In genomic region chr3:34740110-34740509, GRCm38 (mm10) we compare ENCODE assay signal across 24 mouse cellular contexts.
DNase-seq lines count a peak whose midpoint lies in the region; ATAC-seq and TF ChIP-seq lines count a peak whose summit lies in the region.
"Had no signal": no experiment of that assay in that cellular context is flagged by ENCODE, and none has a peak within 500 bp of the region (broad histone marks: within the 10 kb centered on the region; RNA-seq: fewer than 3 reads in every experiment).

No protein-coding gene starts in this region.

- no peak for ATAC-seq in midbrain, embryonic 11.5 days (ENCODE audit: low FRiP score)
- no peak for ATAC-seq in midbrain, embryonic 16.5 days
- ATAC-seq in intestine, postnatal 0 days, result peak; percentile 45; the same call in 1 of the 2 replicates
- no peak for ATAC-seq in megakaryocyte progenitor cell, adult 5-6 weeks (replicated peaks; ENCODE audit: poor library complexity)
- ATAC-seq: forebrain, embryonic 13.5 days; inflammation-experienced regulatory T-cells, adult 6 months; Patski had no signal

- no peak overlapping the region for H3K4me3 ChIP-seq in kidney, adult 2 months (ENCODE audit: insufficient read depth, low read depth, low read length)
- H3K4me3 ChIP-seq in midbrain, embryonic 11.5 days (ENCODE audit: low read depth, low read length), result no peak overlapping the region
- H3K4me3 ChIP-seq in midbrain, embryonic 16.5 days (ENCODE audit: low read depth, low read length), result no peak overlapping the region
- no peak overlapping the region for H3K4me3 ChIP-seq in intestine, postnatal 0 days (ENCODE audit: low read depth, low read length)
- H3K4me3 ChIP-seq: embryonic facial prominence, embryonic 13.5 days; erythroblast, embryonic 14.5 days; forebrain, embryonic 13.5 days; heart, embryonic 10.5 days; limb, embryonic 15.5 days had no signal

- TF ChIP-seq CTCF in kidney, adult 2 months (conservative IDR thresholded peaks at IDR 0.05; ENCODE audit: insufficient read depth, insufficient read length, low read depth, low read length), result no peak
- no peak for TF ChIP-seq CTCF in intestine, postnatal 0 days (IDR thresholded peaks at IDR 0.05; ENCODE audit: low read depth)

- H3K27ac ChIP-seq in kidney, adult 2 months (ENCODE audit: insufficient read depth, low read depth, low read length), result no peak overlapping the region
- H3K27ac ChIP-seq in midbrain, embryonic 11.5 days (ENCODE audit: low read depth, low read length), result no peak overlapping the region
- H3K27ac ChIP-seq in midbrain, embryonic 16.5 days (ENCODE audit: low read length), result no peak overlapping the region
- H3K27ac ChIP-seq in intestine, postnatal 0 days (ENCODE audit: low read depth, low read length), result no peak overlapping the region
- H3K27ac ChIP-seq: embryonic facial prominence, embryonic 13.5 days; forebrain, embryonic 13.5 days; heart, embryonic 10.5 days; hindbrain, embryonic 14.5 days; limb, embryonic 15.5 days had no signal

- no peaks in the 10 kb centered on the region for H3K9me3 ChIP-seq in midbrain, embryonic 11.5 days (ENCODE audit: control insufficient read depth, low read length)
- H3K9me3 ChIP-seq in midbrain, embryonic 16.5 days (replicated peaks; ENCODE audit: control insufficient read depth, low read length, poor library complexity, severe bottlenecking), result no peaks in the 10 kb centered on the region
- H3K9me3 ChIP-seq in intestine, postnatal 0 days (ENCODE audit: control insufficient read depth), result no peaks in the 10 kb centered on the region
- H3K9me3 ChIP-seq: embryonic facial prominence, embryonic 13.5 days; forebrain, embryonic 13.5 days; heart, embryonic 10.5 days; limb, embryonic 15.5 days had no signal

- DNase-seq in kidney, adult 2 months, result peak; percentile 9
- no peak for DNase-seq in kidney, adult 11 months
- DNase-seq in midbrain, embryonic 11.5 days (ENCODE audit: low spot score, missing footprints), result peak; percentile 21
- DNase-seq in adrenal gland, adult 8-10 months, result no peak
- DNase-seq: cerebellum, adult 11-12 months; cerebellum, postnatal 14 days; heart, postnatal 4 days; kidney, postnatal 36 days; layer of hippocampus, adult 9-11 months; lung, postnatal 4 days; spleen, adult 18-20 months; thymus, adult 2 months had no signal

- no peak overlapping the region for H3K4me2 ChIP-seq in midbrain, embryonic 11.5 days
- H3K4me2 ChIP-seq in midbrain, embryonic 16.5 days (ENCODE audit: low read length), result no peak overlapping the region
- no peak overlapping the region for H3K4me2 ChIP-seq in intestine, postnatal 0 days (replicated peaks; ENCODE audit: low read depth)
- H3K4me2 ChIP-seq: embryonic facial prominence, embryonic 13.5 days; forebrain, embryonic 13.5 days; hindbrain, embryonic 14.5 days; limb, embryonic 15.5 days had no signal

- WGBS in kidney, adult 2 months, result 80% methylated on average over 9 of the region's 9 CpGs
- 93% methylated on average over 9 of the region's 9 CpGs for WGBS in midbrain, embryonic 11.5 days
- WGBS in midbrain, embryonic 16.5 days, result 94% methylated on average over 9 of the region's 9 CpGs
- 83% methylated on average over 9 of the region's 9 CpGs for WGBS in intestine, postnatal 0 days

- H3K9ac ChIP-seq in midbrain, embryonic 11.5 days (ENCODE audit: low read length), result no peak overlapping the region
- no peak overlapping the region for H3K9ac ChIP-seq in midbrain, embryonic 16.5 days (ENCODE audit: low read depth, low read length)
- H3K9ac ChIP-seq in intestine, postnatal 0 days (ENCODE audit: low read depth, low read length), result no peak overlapping the region
- H3K9ac ChIP-seq: embryonic facial prominence, embryonic 13.5 days; forebrain, embryonic 13.5 days; hindbrain, embryonic 14.5 days; limb, embryonic 15.5 days had no signal

- H3K36me3 ChIP-seq in kidney, adult 2 months (ENCODE audit: control insufficient read depth, insufficient read depth, low read length), result no peaks in the 10 kb centered on the region
- H3K36me3 ChIP-seq in midbrain, embryonic 11.5 days (ENCODE audit: control insufficient read depth, insufficient read depth, low read length), result no peaks in the 10 kb centered on the region
- no peaks in the 10 kb centered on the region for H3K36me3 ChIP-seq in midbrain, embryonic 16.5 days (ENCODE audit: control insufficient read depth, insufficient read depth, low read length)
- H3K36me3 ChIP-seq in intestine, postnatal 0 days (ENCODE audit: control insufficient read depth, insufficient read depth), result no peaks in the 10 kb centered on the region
- H3K36me3 ChIP-seq: embryonic facial prominence, embryonic 13.5 days; G1E; heart, embryonic 10.5 days; limb, embryonic 15.5 days had no signal

- no peak for TF ChIP-seq POLR2A in kidney, adult 2 months (IDR thresholded peaks at IDR 0.05; ENCODE audit: low read depth, low read length)

- H3K27me3 ChIP-seq in kidney, adult 2 months (replicated peaks; ENCODE audit: control insufficient read depth, insufficient read depth, low read length), result no peaks in the 10 kb centered on the region
- no peaks in the 10 kb centered on the region for H3K27me3 ChIP-seq in midbrain, embryonic 11.5 days (ENCODE audit: control insufficient read depth, insufficient read depth, low read length)
- H3K27me3 ChIP-seq in midbrain, embryonic 16.5 days (ENCODE audit: control insufficient read depth, insufficient read depth, low read depth, low read length), result no peaks in the 10 kb centered on the region
- no peaks in the 10 kb centered on the region for H3K27me3 ChIP-seq in intestine, postnatal 0 days (replicated peaks; ENCODE audit: control insufficient read depth, insufficient read depth, low read length)
- H3K27me3 ChIP-seq: embryonic facial prominence, embryonic 13.5 days; forebrain, embryonic 13.5 days; limb, embryonic 15.5 days; Patski had no signal

- no peaks in the 10 kb centered on the region for H3K4me1 ChIP-seq in kidney, adult 2 months (ENCODE audit: control insufficient read depth, insufficient read depth, low read length)
- H3K4me1 ChIP-seq in midbrain, embryonic 11.5 days (ENCODE audit: control insufficient read depth, insufficient read depth, low read length), result peaks cover 5% of the 10 kb centered on the region
- H3K4me1 ChIP-seq in midbrain, embryonic 16.5 days (ENCODE audit: control insufficient read depth, insufficient read depth, low read length), result no peaks in the 10 kb centered on the region
- H3K4me1 ChIP-seq in intestine, postnatal 0 days (replicated peaks; ENCODE audit: control insufficient read depth, insufficient read depth, low read length), result no peaks in the 10 kb centered on the region
- H3K4me1 ChIP-seq: embryonic facial prominence, embryonic 13.5 days; forebrain, embryonic 13.5 days; limb, embryonic 15.5 days had no signal

Comparison
In these comparisons a context has a peak if more than half of its experiments do, and no peak if none do; other contexts are left out.
1. DNase-seq: peak in kidney, adult 2 months (single experiment) and midbrain, embryonic 11.5 days (single experiment); none in kidney, adult 11 months (single experiment) and adrenal gland, adult 8-10 months (single experiment).